Mouse (Mus musculus): ENCODE data around the gene Rps6kl1.
"Not testable (repeated sequence)": the region's sequence is repeated elsewhere in the genome, so short reads cannot be mapped to it uniquely, and the experiment has no call there.

Gene Rps6kl1

DNA sequence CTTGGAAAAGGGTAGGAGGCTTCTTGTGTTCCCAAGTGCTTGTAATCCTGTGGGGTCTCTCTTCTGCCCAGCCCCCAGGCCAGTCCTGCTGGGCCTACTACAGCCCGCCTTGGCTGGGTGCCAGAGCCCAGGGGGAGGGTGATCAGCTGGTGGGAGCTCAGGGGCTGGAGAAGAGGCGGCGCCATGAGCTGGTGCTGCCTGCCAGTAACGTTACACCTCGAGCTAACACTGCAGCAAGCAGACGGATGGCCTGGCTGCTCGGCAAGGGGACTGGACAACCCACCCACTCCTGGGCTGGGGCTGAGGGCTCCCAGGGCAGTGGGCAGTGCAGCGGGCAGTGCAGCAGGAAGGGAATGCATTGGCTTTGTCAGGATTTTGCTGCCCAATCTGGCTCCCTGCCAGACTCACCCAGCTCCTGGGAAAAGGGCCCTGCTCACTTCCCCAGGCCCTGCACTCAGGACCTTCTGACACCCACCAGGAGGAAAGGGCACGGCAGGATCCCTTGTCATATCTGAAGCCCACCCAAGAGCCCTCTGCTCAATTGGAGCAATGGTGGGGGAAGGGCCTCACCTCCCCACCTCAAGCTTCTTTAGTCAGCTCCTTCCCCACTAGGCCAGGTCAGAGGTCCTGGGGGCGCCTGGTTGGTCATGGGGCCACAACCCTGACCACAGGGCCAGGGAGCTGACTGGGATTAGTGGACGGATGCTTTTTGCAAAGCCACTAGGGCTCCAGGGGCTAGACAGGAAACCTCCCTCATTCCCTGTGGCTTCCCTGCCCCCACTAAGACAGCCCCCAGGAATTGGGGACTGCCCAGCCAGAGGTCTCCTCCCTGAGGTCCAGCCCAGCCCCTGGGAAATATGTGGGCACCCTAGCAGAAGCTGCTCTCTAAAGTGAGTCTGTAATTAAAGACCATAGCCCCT, 25.1 kb upstream of the Rps6kl1 start:
- DNase-seq (ENCODE audit: low read depth, low spot score), result peak; percentile 42

DNA sequence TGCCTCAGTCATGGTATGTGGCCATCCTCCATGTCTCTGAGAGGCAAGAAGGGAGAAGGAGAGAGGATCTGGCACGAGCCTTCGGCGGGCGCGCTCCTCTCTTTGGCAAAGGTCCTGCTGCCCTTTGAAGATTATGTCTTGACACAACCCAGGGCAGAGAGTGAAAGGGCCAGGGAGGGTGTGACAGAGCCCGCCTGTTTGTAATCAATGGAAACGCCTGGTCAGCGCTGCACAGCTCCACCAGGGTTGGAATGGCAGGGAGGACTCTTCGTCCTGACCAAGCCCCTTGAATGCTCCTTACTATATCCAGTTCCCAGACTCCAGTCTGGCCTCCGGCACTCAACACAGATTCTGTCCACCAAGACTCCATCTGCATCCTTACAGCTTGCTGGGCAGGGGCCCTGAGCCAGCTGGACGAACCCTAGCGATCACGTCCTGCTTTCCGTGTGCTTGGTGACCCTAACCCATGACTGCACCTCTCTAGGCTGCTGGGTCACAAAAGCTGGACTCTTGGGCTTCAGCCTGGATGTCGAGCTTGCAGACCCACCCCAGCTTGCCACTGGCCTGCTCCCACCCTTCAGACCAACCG, 24.1 kb upstream of the Rps6kl1 start:
- DNase-seq (ENCODE audit: low read depth, low spot score), result no peak

DNA sequence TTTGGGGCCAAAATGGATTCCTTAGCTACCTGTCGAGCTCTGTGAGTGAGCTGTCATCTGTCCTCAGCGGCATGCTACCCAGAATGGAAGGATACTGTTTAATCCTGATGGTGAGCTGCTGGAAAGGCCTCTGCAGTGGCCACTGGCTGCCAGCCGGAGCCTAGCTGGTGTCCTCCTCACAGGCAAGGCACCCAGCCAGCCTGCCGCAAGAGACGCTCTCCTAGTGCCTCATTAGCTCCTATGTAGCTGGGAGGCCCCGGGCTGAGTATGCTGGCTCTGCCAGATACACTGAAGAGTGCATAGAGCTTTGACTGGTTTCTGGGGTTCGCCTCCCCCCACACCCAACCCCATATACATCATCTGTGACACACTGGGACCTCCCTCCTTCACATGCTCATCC, 23.0 kb upstream of the Rps6kl1 start:
- no peak for DNase-seq (ENCODE audit: low read depth, low spot score)

DNA sequence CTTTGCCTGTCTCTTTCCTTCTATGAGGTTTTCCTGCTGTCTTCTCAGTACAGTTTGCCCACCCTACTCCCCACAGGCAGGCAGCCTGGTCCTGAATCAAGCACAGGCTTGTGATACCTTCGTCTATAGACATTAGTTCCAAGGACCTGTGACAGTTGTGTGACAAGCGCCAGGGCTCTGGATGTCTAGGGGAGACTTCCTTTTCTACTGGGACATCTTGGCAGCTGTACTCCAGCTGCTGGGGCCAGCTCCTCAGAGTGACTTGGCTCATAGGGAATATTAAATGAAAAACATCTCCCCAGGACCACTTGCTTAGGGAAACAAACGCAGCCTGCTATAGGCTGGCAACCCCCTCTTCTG, 19.9 kb upstream of the Rps6kl1 start:
- DNase-seq (ENCODE audit: low read depth, low spot score), result no peak

DNA sequence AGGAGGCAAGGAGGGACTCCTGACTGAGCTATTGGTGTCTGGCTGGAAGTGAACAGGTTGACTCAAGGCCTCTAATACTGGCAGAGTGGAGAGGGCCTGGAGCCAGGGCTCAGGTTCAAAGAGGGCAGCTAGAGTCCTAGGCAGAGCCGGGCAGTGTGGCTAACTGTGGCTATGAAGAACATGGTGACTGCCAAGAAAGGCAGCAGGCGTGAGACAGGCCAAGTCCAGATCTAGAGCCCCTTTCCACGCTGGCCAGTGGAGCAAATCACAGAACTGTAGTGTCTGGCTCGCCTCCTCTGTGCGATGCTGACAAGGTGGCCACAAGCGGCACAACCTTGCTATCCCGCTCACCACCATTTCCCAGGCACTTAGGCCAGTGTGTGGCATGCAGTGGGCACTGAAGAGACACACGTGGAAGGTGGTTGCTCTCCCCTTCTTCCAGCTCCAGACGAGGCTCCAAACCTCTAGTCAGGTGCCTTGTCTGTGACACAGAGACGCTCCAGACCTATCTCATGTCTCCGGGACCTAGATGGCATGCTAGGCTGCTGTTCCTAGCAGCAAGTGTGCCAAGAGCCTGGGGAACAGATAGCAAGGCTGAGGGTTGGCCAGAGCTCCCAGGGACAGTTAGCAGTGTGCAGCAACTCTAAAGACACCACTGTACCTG, 19.4 kb upstream of the Rps6kl1 start:
- no peak for DNase-seq (ENCODE audit: low read depth, low spot score)

DNA sequence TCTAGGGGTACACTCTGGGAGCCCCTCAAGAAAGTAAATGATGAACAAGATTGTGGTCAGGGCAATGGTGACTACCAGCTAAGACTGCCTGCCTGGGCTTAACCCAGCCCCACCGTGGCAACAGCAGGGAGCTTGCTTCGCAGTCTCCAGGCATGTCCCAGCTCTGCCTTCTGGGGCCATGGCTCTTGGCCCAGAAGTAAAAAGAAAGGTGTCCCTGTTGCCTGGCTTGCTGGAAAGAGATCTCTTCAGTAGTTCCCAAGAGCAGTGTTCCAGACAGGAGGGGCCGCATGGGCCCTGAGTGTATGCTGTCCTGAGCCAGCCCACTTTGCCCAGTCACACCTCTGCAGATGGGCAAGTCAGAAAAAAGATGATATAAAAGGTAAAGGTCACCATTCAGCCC, 18.8 kb upstream of the Rps6kl1 start:
- DNase-seq (ENCODE audit: low read depth, low spot score), result no peak

DNA sequence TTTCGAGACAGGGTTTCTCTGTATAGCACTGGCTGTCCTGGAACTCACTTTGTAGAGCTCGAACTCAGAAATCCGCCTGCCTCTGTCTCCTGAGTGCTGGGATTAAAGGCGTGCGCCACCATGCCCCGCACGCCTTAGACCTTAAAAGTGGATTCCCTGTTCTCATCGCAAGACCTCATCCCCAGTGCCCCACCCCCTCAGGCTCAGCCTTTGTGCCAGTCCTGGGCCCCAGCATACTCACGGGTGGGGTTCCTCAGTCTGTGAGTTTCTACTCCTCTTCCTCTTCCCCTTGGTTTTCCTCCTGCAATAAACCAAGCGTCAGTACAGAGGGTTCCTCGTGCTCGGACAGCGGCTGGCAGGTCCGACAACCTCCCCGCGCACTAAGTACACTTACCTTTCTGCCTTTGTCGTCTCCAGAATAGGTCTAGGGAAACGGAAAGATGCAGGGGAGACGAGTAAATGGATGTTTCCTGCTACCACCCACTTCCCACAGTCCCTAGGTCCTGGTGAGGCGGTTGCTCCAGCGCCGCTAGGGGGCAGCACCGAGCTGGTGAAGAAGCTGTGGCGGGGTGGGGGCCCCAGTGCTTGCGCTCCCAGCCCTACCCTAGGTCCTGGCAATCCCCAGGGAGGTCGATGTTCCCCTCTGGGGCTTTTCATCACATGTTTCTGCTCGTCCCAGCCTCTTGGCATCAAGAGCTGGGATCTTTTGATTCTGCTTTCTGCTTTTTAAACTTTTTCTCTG, 18.2 kb upstream of the Rps6kl1 start:
- DNase-seq (ENCODE audit: low read depth, low spot score), result peak; percentile 89

DNA sequence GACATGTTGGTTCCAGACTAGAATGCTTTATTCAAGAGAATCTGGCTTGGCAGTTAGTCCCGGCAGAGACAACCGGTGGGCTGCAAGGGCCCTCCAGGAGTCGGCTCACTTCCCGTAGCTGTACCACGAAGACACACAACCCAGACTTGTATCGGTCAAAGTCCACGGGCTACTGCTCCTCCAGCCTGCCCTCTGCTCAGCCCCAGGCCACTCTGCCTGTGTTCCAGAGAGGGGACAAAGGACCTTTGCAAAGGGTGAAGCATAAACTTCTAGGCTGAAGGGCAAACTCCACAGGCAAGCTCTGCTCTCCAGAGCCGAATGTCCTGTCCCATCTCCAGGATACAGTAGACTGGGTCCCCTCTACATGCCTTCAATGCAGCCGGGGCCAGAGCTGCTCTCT, 15.6 kb upstream of the Rps6kl1 start:
- no peak for DNase-seq (ENCODE audit: low read depth, low spot score)

DNA sequence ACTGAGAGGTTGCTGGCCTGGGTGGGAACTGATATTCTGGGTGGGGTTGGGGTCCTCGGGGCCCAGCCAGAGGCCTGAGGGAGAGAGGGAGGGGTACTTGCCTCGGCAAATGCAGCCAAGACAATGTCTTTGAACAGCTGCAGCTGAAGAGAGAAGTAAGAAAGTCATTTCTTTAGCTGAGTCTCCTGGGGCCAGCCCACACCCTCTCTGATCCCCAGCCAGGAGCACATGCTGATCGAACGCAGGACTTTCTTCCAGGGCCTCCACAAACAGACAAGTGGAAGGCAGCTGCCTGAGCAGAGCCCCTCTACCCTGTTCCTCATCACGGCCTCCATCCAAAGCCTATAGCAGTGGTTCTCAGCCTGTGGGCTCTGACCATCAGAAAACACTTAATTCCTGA, 13.9 kb upstream of the Rps6kl1 start:
- no peak for DNase-seq (ENCODE audit: low read depth, low spot score)

DNA sequence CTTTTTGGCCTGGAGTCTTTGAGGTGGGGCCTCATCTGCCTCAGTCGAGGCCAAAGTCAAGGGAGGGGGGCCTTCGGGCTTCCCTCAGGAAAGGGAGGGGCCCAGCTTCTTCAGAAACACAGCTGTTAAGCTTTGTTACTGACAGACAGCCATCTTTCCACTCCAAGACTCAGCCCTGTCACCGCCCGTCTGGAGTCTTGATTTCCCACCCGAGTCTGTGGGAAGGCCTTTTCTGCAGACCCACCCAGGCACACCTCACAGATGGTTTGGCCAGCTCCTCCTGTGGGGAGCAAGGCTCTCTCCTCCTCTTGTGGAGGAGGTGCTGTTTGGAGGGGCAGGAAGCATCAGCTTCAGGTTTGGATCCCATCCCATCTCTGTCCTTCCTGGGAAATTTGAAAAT, 8.5 kb upstream of the Rps6kl1 start:
- peak; percentile 29 for DNase-seq (ENCODE audit: low read depth, low spot score)

DNA sequence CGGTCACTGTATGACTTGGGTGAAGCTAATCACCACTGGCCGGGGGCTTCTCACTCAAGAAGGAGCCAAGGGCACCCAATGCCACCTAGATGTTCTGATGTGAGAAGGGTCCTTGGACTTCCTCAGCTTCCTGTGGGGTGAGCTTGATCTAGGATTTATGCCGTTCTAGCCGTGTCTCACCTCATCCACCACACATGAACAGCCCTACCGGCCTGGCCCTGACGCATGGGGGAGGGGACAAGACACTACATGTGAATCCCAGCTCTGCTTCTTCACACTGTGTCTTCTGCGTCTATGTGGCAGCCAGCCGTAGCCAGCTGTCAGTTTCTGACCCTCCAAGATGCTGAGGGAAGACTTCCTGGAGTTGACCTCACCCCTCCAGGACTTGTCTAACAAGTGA, 7.7 kb upstream of the Rps6kl1 start:
- DNase-seq (ENCODE audit: low read depth, low spot score), result no peak

DNA sequence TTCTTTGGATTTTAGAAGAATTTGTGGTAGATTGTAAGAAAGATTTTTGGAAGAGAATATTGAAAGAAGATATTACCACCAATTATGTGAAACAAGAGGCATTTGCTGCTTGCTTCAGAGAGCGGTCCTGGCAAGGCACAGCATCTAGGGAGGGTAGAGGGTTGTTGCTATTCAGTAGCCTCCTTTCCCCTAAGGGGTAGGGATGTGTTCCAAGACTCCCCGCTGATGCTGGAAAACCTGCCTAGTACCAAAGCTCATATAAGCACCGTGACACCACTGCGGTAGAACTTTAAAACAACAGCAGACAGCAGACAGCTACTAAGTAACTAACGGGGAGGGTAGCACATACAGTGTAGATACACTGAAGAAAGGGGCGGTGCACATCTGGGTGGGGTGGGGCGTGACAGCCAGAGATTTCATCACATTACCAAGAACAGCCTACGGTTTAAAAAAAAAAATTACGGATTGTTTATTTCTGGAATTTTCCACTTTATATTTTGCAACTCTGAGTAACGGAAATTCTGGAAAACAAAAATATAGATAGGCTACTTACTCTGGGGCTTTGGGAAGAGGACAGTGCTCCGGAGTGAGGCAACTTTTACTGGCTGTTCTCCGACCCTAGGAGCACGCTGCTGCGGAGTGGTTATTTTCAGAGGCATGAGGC, 6.9 kb upstream of the Rps6kl1 start:
- DNase-seq (ENCODE audit: low read depth, low spot score), result no peak

DNA sequence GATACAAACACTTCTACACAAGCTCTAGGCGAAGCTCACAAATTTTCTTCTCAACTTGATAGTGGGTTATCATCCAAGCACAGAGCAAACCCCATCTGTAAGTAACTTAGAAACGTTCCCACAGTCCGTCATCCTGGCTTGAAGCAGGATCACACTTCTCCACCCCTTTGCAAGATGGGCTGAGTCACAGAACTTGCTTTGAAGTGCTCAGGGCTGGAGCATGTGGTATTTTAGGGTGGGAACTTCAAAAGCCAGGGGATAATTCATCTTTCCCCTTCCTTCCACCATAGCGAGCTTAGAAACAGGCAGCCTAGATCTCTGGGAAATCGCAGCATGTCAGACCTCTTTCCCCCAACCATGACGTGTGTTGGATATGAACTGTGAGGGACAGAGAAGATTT, 5.3 kb upstream of the Rps6kl1 start:
- DNase-seq (ENCODE audit: low read depth, low spot score), result no peak

DNA sequence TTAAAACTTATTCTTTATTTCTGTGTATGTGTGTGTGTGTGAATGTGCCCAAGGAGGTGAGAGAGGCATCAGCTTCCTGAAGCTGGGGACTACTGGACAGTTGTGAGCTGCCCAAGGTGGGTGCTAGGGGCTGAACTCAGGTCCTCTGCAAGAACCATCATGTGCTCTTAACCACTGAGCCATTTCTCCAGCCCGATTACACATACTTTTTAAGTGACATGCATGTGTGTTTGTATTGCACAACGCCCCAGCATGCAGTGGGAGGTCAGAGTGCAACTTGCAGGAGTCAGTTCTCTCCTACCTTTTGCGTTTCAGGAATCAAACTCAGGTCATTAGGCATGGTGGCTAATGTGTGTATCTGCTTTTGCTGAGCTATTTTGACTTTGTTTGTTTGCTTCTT, 1.9 kb upstream of the Rps6kl1 start:
- DNase-seq (ENCODE audit: low read depth, low spot score), result no peak

DNA sequence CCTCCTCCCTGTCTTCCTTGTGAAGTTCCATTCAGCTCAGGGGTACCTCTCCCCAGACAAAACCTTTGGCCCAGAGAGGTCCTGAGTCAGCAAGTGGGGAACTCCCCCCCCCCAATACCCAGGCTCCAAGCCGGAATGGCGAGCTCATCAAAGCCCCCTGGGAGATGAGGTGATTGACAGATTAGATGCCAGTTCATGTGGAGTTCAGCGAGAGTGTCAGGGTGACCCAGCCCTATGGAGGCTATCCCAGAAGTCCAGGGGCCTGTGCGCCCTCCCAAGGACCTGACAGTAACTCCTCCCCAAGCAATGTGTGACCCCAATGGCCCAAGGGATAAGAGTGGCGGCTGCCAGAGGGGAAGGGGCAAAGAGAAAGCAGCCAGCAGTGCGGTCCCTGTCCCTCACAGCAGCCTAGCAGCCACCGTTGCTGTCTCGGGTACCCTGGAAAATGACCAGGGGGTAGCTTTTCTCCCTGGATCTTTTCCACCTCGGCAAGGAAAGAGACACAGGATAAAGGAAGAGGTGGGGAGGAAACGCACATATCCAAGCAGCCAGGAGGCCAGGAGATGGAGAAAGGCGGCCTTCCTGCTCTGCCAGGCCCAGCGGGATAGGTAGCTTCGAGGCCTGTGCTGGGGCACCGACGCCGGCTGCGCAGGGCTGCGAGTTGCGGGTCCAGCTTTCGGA, 603 bp downstream of the Rps6kl1 start:
- no peak for DNase-seq (ENCODE audit: low read depth, low spot score)

DNA sequence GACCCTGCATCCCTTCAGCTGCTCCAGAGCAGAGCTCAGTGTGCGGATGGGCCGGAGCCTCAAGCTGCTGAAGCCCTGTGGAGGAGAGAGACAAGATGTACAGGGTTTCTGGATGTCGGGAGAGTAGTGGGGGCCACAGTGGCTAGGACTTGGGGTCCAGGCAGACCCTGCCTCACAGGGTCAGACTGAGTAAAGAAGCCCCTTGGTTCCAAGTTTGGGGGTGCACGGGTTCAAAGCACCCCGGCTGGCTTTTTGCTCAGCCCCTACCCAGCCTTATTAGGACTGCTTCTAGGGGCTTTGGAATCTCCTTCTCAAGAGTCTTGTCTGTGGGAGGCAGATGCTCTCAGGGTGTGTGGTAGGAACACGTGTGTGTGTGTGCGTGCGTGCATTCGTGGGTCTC, 4.2 kb downstream of the Rps6kl1 start:
- no peak for DNase-seq (ENCODE audit: low read depth, low spot score)

DNA sequence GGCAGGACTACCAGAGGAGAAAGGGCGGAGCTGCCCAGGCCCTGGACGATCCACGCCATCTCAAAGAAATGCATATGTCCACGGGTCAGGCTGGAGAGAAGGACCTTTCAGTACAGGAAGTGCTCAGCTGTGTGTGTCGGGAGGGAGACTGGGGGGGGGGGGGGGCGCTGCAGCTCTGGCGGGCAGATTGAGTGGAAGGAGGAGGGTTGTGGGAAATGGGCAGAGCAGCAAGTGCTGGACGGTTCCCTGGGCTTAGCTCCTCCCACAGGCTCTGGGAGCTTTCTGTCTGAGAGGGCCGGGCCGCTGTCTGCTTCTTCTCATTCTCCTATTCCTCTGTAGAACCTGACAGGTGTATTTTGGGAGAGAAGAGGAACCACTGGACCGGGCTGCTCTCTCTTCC, 4.7 kb downstream of the Rps6kl1 start:
- DNase-seq (ENCODE audit: low read depth, low spot score), result peak; percentile 53

DNA sequence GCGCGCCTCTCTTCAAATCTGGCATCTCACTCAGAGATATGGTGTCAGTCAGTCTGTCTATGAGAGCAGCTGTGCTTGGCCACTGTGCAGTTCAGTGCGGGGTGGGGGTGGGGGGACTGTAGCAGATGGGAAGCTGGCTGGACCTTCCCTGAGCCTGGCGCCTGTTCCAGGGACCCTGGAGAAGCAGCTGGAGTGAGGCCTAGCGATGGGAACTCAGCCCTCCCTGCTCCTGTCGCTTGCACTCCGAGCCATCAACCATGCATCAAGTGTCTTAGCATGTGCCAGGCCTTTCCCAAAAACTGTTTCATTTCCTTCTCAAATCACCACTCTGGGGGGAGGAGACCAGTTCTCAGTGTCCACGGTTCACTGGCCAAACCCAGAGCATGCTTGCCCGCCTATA, 5.4 kb downstream of the Rps6kl1 start:
- DNase-seq (ENCODE audit: low read depth, low spot score), result no peak

DNA sequence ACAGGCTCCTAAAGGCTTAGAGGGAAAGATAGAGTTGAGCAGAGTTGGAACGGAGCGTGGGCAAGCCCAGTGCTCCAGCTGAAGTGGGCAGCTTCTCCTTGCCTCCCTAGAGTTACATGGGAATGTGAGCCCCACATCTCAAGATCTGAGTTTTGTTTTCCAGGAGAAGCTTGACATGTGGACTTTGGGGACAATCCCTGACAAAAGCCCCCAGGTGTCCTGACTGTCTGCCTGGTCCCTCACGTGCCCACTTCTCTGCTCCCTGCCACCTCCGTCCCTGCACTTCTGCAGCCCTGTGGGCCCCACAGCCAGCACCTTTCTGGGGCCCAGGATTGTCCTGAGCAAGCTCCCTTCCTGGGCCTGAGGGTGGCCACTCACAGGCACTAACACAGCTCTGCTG, 6.2 kb downstream of the Rps6kl1 start:
- no peak for DNase-seq (ENCODE audit: low read depth, low spot score)

DNA sequence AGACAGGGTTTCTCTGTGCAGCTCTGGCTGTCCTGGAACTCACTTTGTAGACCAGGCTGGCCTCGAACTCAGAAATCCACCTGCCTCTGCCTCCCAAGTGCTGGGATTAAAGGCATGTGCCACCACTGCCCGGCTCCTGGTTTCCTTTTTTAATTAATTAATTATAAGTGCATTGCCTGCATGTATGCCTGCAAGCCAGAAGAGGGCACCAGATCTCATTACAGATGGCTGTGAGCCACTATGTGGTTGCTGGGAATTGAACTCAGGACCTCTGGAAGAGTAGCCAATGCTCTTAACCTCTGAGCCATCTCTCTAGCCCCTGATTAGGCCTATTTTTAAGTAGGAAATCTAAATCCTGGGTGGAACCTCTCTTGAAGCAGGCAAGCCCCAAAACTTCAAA, 6.8 kb downstream of the Rps6kl1 start:
- not testable (repeated sequence) for DNase-seq (ENCODE audit: low read depth, low spot score)

DNA sequence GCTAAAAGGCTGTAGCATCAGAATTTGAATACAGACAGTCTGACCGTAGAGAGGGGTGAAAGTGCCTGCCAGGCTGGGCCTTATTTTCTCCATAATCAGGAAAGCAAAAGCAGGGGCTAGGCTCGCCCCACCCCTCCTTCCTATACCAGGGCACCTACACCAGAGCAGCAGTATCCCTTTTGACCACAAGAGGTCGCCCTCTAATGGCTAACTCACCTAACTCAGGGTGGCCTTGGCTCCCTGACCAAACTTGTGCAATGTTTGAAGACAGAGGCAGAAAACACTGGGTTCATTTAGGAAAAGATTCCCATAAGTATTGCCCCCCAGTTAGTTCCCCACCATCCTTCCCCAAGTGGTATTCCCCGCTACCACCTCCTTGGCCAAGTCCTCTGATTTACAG, 8.3 kb downstream of the Rps6kl1 start:
- DNase-seq (ENCODE audit: low read depth, low spot score), result peak; percentile 90
